Mouse (Mus musculus): ENCODE measurements around the gene Fmod.

- no peak for TF ChIP-seq CTCF (IDR thresholded peaks at IDR 0.05; ENCODE audit: control insufficient read depth, insufficient read depth, low read length)
- no peak for TF ChIP-seq POLR2A (IDR thresholded peaks at IDR 0.05; ENCODE audit: borderline replicate concordance, control insufficient read depth, low read depth, low read length)
These were observed 4.8 kb downstream of the Fmod start for GRCm38 (mm10) chr1:134041900-134042299.

All from bone marrow, adult 2 months (tissue).